ENCODE assay signal across 8 mouse cellular contexts in genomic region chr5:75377311-75378300, GRCm38 (mm10).
A peak's percentile ranks its signal among the peaks of the same experiment; 100 is the strongest.
DNase-seq lines count a peak whose midpoint lies in the region; ATAC-seq lines count a peak whose summit lies in the region.
"Had no signal": no experiment of that assay in that cellular context is flagged by ENCODE, and none has a peak within 500 bp of the region (broad histone marks: within the 10 kb centered on the region; RNA-seq: fewer than 3 reads in every experiment).

No protein-coding gene starts in this region.

- peak; percentile 32 for DNase-seq in midbrain, embryonic 10.5 days (ENCODE audit: low spot score)
- peak; percentile 43 for DNase-seq in kidney, adult 11 months
- no peak for DNase-seq in natural killer cell, adult 2 months (ENCODE audit: low spot score in 2 of 2)
- no peak for DNase-seq in thymus, postnatal 0 days (ENCODE audit: low spot score)

- 57% methylated on average over 19 of the region's 19 CpGs for WGBS in midbrain, embryonic 10.5 days
- WGBS in midbrain, embryonic 16.5 days = 43% methylated on average over 19 of the region's 19 CpGs
- 29% methylated on average over 19 of the region's 19 CpGs for WGBS in liver, embryonic 16.5 days (ENCODE audit: insufficient replicate concordance)
- WGBS in stomach, embryonic 16.5 days = 24% methylated on average over 19 of the region's 19 CpGs

- H3K36me3 ChIP-seq in midbrain, embryonic 10.5 days = no peaks in the 10 kb centered on the region
- H3K36me3 ChIP-seq in midbrain, embryonic 16.5 days (ENCODE audit: control insufficient read depth, insufficient read depth, low read length) = no peaks in the 10 kb centered on the region
- H3K36me3 ChIP-seq in liver, embryonic 16.5 days (ENCODE audit: control insufficient read depth, insufficient read depth) = no peaks in the 10 kb centered on the region
- no peaks in the 10 kb centered on the region for H3K36me3 ChIP-seq in stomach, embryonic 16.5 days (ENCODE audit: control insufficient read depth, insufficient read depth, low read length)
- H3K36me3 ChIP-seq: embryonic facial prominence, embryonic 15.5 days had no signal

- ATAC-seq in midbrain, embryonic 16.5 days = no peak
- ATAC-seq in liver, embryonic 16.5 days (ENCODE audit: low read depth) = peak; percentile 94
- peak; percentile 92 for ATAC-seq in stomach, embryonic 16.5 days (ENCODE audit: insufficient read depth, low FRiP score)

- H3K9me3 ChIP-seq in midbrain, embryonic 10.5 days (replicated peaks) = no peaks in the 10 kb centered on the region
- no peaks in the 10 kb centered on the region for H3K9me3 ChIP-seq in midbrain, embryonic 16.5 days (replicated peaks; ENCODE audit: control insufficient read depth, low read length, poor library complexity, severe bottlenecking)
- no peaks in the 10 kb centered on the region for H3K9me3 ChIP-seq in liver, embryonic 16.5 days (replicated peaks; ENCODE audit: control insufficient read depth, low read length)
- 0 out of 2 replicates have a peak, but pooled peaks cover under 1% of the 10 kb centered on the region for H3K9me3 ChIP-seq in stomach, embryonic 16.5 days (replicated peaks; ENCODE audit: control insufficient read depth, low read length)
- H3K9me3 ChIP-seq: embryonic facial prominence, embryonic 15.5 days had no signal

- H3K4me1 ChIP-seq in midbrain, embryonic 10.5 days = peaks cover 28% of the 10 kb centered on the region
- peaks cover 5% of the 10 kb centered on the region; the same call in 1 of the 2 replicates for H3K4me1 ChIP-seq in midbrain, embryonic 16.5 days (ENCODE audit: control insufficient read depth, insufficient read depth, low read length)
- peaks cover 24% of the 10 kb centered on the region for H3K4me1 ChIP-seq in liver, embryonic 16.5 days (ENCODE audit: control insufficient read depth, low read depth, low read length)
- H3K4me1 ChIP-seq in stomach, embryonic 16.5 days (ENCODE audit: control insufficient read depth, insufficient read depth, low read length) = peaks cover 20% of the 10 kb centered on the region

- peaks cover 41% of the 10 kb centered on the region for H3K27me3 ChIP-seq in midbrain, embryonic 10.5 days (ENCODE audit: low read depth, poor library complexity, severe bottlenecking)
- H3K27me3 ChIP-seq in midbrain, embryonic 16.5 days (ENCODE audit: control insufficient read depth, insufficient read depth, low read depth, low read length) = no peaks in the 10 kb centered on the region
- no peaks in the 10 kb centered on the region for H3K27me3 ChIP-seq in liver, embryonic 16.5 days (ENCODE audit: control insufficient read depth, insufficient read depth, low read depth, low read length)
- no peaks in the 10 kb centered on the region for H3K27me3 ChIP-seq in stomach, embryonic 16.5 days (ENCODE audit: control insufficient read depth, insufficient read depth, low read length)
- H3K27me3 ChIP-seq: embryonic facial prominence, embryonic 15.5 days had no signal

- no peak overlapping the region for H3K4me3 ChIP-seq in midbrain, embryonic 10.5 days
- H3K4me3 ChIP-seq in midbrain, embryonic 16.5 days (ENCODE audit: low read depth, low read length) = no peak overlapping the region
- H3K4me3 ChIP-seq in liver, embryonic 16.5 days (ENCODE audit: low read depth, low read length) = peak overlapping the region; percentile 11
- 0 out of 2 replicates have a peak overlapping the region, but pooled peaks have one; percentile 9 for H3K4me3 ChIP-seq in stomach, embryonic 16.5 days (replicated peaks; ENCODE audit: low read length)
- H3K4me3 ChIP-seq: embryonic facial prominence, embryonic 15.5 days had no signal

- H3K9ac ChIP-seq in midbrain, embryonic 16.5 days (ENCODE audit: low read depth, low read length) = no peak overlapping the region
- H3K9ac ChIP-seq in liver, embryonic 16.5 days (ENCODE audit: low read depth, low read length) = 0 out of 2 replicates have a peak overlapping the region, but pooled peaks have one; percentile 3
- no peak overlapping the region for H3K9ac ChIP-seq in stomach, embryonic 16.5 days (ENCODE audit: low read length)
- H3K9ac ChIP-seq: embryonic facial prominence, embryonic 15.5 days had no signal

- H3K27ac ChIP-seq in midbrain, embryonic 10.5 days (replicated peaks) = peak overlapping the region; percentile 28
- no peak overlapping the region for H3K27ac ChIP-seq in midbrain, embryonic 16.5 days (ENCODE audit: low read length)
- peak overlapping the region; percentile 83 for H3K27ac ChIP-seq in liver, embryonic 16.5 days (ENCODE audit: low read length)
- peak overlapping the region; percentile 55 for H3K27ac ChIP-seq in stomach, embryonic 16.5 days (ENCODE audit: low read length)
- H3K27ac ChIP-seq: embryonic facial prominence, embryonic 15.5 days had no signal

- no peak overlapping the region for H3K4me2 ChIP-seq in midbrain, embryonic 16.5 days (ENCODE audit: low read length)
- H3K4me2 ChIP-seq in liver, embryonic 16.5 days (ENCODE audit: low read depth, low read length) = peak overlapping the region; percentile 44
- H3K4me2 ChIP-seq in stomach, embryonic 16.5 days (ENCODE audit: low read depth, low read length) = peak overlapping the region; percentile 23
- H3K4me2 ChIP-seq: embryonic facial prominence, embryonic 15.5 days had no signal

Comparison
In these comparisons a context has a peak if more than half of its experiments do, and no peak if none do; other contexts are left out.
1. DNase-seq: peak in midbrain, embryonic 10.5 days (single experiment) and kidney, adult 11 months (single experiment); none in natural killer cell, adult 2 months (0 of 2) and thymus, postnatal 0 days (single experiment).
2. H3K4me3 ChIP-seq: peak in liver, embryonic 16.5 days (single experiment) and stomach, embryonic 16.5 days (single experiment); none in midbrain, embryonic 10.5 days (single experiment) and midbrain, embryonic 16.5 days (single experiment).